Mouse (Mus musculus) telencephalon, adult 2 months (tissue): ENCODE measurements at regions not wholly inside any gene's neighbourhood (a gene's known extent, or its start where the extent isn't known, plus 50 kb on each side); places are given as distances from the start of the nearest gene placed in this dataset.

Experiments
- DNase-seq: peaks from one replicate; pipeline ENCODE4 v3.0.0-alpha.2; 2011; ENCODE audit warnings: low read depth, low spot score

DNA sequence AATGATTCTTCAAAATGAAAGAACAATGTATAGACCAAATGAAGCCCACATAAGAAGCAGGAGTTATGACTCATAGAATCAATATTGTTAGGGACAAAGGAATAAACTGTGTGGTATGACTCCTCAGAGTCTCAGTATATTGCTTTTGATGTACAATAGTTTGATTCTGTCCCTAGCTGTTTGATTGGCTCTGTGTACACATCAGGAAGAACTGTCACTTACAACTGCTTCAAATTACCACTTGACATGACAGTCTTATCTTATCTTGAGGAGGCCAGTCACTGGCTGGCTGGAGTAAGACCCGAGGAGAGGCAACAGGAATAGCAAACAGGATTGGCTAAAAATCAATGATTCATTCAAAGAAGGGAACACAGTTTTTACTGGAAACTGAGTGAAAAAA is 1333.5 kb upstream of the Gm38303 start:
- no peak for DNase-seq

DNA sequence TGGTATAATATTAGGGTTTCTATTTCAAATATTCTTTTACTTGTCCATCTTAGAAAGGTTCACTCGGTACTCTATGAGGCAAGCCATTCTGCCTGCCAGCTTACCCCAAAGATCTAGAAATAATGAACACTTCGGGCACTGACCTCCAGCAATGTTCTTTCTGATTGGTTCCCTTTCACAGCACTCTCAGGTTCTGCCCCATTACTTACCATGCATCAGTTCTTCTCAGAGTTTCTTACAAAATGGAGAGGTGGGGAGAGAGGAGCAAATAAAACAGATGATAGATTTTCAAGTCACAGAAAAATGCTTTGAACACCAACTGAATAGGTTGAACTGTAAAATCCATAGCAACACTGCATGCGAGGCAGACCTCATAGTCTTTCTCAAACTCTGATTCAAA is 1303.8 kb upstream of the Gm38303 start:
- no peak for DNase-seq

DNA sequence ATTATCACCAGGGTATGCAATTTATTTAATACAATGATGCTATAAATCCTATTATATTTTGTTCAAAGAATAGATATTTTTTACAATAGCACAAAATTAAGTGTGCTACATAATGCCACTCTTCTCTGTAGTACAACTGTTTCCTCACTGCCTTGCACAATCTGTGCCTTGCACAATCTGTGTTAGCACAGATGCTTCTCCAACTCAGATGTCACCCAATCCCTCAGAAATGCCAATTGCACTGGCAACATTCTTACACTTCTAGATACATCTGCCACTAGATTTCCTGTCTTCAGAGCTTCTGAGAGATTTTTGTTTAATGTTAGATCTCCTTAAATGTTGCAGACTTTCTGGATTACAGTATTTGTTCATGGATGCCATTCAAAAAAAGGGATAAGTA is 1266.0 kb upstream of the Gm38303 start:
- DNase-seq = peak; percentile 16

DNA sequence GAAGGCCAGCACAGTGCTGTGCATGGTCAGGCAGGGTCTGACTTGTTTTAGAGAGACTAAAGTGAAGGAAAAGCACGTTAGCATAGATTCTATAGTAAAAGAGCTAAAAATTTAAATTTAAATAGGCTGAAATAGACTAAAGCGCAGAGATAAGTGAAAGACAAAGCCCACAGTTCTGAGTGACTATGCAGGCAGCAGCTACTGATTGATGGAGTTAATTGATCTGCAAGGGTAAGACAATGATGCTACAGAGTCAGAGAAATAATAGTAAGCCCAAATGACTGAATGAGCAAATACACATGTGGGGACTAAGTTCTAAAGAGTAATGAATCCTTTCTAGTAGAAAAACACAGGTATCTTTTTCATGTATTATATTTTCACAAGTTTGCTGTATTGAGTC is 1228.4 kb upstream of the Gm38303 start:
- DNase-seq = no peak

DNA sequence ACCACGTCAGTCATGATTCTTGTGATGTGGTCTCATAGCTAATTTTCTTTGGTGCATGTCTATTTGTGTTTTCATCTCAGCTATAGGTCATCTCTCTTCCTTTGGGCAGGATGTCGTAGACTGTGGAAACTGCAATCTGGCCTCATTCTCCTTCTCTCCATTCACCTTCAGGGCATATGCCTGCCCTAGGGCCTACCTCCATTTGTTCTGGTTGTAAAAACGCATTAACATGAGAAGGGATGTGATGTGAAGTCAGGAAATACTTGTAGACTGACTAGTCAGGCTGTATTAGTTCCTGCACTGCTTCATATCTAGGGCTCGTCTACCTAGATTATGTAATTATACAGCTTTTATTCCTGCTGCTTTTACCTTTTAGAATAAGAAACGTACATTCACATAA is 1227.4 kb upstream of the Gm38303 start:
- no peak for DNase-seq
